Mouse (Mus musculus) intestine, postnatal 0 days (tissue): ENCODE data around the gene Dnm3. TPM values are rescaled to one million over a fixed set of nuclear protein-coding genes. Genes with fewer than 3 reads are reported as not detected.

Experiments used
- ATAC-seq: fragments of 200-750 bp; cut with Nextera tagmentation; 2 replicates; pipeline ENCODE4 v1.8.0; 2017; ENCODE audit warnings: mild to moderate bottlenecking, moderate TSS enrichment, moderate library complexity
- H3K27ac ChIP-seq: fragments of 300-500 bp; sonication (generic); 2 replicates; pipeline ENCODE4 v1.5.1; 2014; ENCODE audit warnings: mild to moderate bottlenecking, low read depth, low read length, moderate library complexity
- H3K27me3 ChIP-seq: fragments of 300-500 bp; sonication (generic); replicated peaks from 2 replicates; pipeline ENCODE4 v1.6.1; 2014; ENCODE audit warnings: low read length, mixed read lengths; ENCODE audit not compliant: control insufficient read depth, insufficient read depth
- H3K36me3 ChIP-seq: fragments of 300-500 bp; sonication (generic); 2 replicates; pipeline ENCODE4 v1.6.1; 2014; ENCODE audit warnings: mild to moderate bottlenecking, moderate library complexity; ENCODE audit not compliant: control insufficient read depth, insufficient read depth
- H3K4me1 ChIP-seq: fragments of 300-500 bp; sonication (generic); replicated peaks from 2 replicates; pipeline ENCODE4 v1.6.1; 2014; ENCODE audit warnings: antibody characterized with exemption, low read length, mixed read lengths; ENCODE audit not compliant: control insufficient read depth, insufficient read depth
- H3K4me2 ChIP-seq: fragments of 300-500 bp; sonication (generic); replicated peaks from 2 replicates; pipeline ENCODE4 v1.6.1; 2014; ENCODE audit warnings: low read depth, mild to moderate bottlenecking, moderate library complexity
- H3K4me3 ChIP-seq: fragments of 300-500 bp; sonication (generic); 2 replicates; pipeline ENCODE4 v1.5.1; 2014; ENCODE audit warnings: low read depth, low read length
- H3K9ac ChIP-seq: fragments of 300-500 bp; sonication (generic); 2 replicates; pipeline ENCODE4 v1.6.1; 2014; ENCODE audit warnings: mild to moderate bottlenecking, low read depth, low read length
- H3K9me3 ChIP-seq: fragments of 300-500 bp; sonication (generic); 2 replicates; pipeline ENCODE4 v1.6.1; 2016; ENCODE audit warnings: mixed run types; ENCODE audit not compliant: control insufficient read depth
- CTCF ChIP-seq: sonication (generic); IDR thresholded peaks from 2 replicates; pipeline ENCODE4 v1.5.1; 2016; ENCODE audit warnings: low read depth, mild to moderate bottlenecking, control low read depth, antibody characterized with exemption, moderate library complexity
- WGBS: fragments of 180-500 bp; shearing (Covaris S2); extraction: QIAGEN DNeasy Blood & Tissue Kit; methylation state at CpG from one replicate; pipeline ENCODE4 v1.1.7; 2014; 5-methylcytosine and 5-hydroxymethylcytosine counted together
- polyA plus RNA-seq: library from polyadenylated mRNA; unstranded; fragments of >200 nt; fragmentation: Nextera tagmentation; extraction: Ambion mirVana; gene quantifications from 2 replicates; pipeline ENCODE4 v1.2.1, GENCODE M21; 2015

Dnm3 gene
- polyA plus RNA-seq, 1 experiment from 2014 or later, result 5.6 TPM

GRCm38 (mm10) chr1:161999882-162000371, 477.9 kb downstream of the Dnm3 start:
- Histone ChIP-seq H3K36me3 (no peaks in the 10 kb centered on the region), H3K27me3 (no peaks in the 10 kb centered on the region), H3K4me3 (no peak overlapping the region), H3K9ac (no peak overlapping the region), H3K4me2 (peak overlapping the region; percentile 45; the same call in 1 of the 2 replicates), H3K27ac (no peak overlapping the region), H3K9me3 (no peaks in the 10 kb centered on the region), H3K4me1 (no peaks in the 10 kb centered on the region)
- peak; percentile 53; the same call in 1 of the 2 replicates for ATAC-seq
- whole genome bisulfite sequencing, result 8% methylated on average over 4 of the region's 4 CpGs
- TF ChIP-seq CTCF, result peak; percentile 86

- H3K27ac ChIP-seq, result no peak overlapping the region
- 42% methylated on average over 5 of the region's 5 CpGs for WGBS
- H3K4me2 ChIP-seq, result no peak overlapping the region; the same call in 1 of the 2 replicates
- H3K27me3 ChIP-seq, result no peaks in the 10 kb centered on the region
- H3K4me3 ChIP-seq, result no peak overlapping the region
- H3K9me3 ChIP-seq, result no peaks in the 10 kb centered on the region
- TF ChIP-seq CTCF, result no peak
- H3K9ac ChIP-seq, result no peak overlapping the region
- no peak for ATAC-seq
- H3K36me3 ChIP-seq, result no peaks in the 10 kb centered on the region
- no peaks in the 10 kb centered on the region for H3K4me1 ChIP-seq
Measured at GRCm38 (mm10) chr1:161999338-161999737, 478.5 kb downstream of the Dnm3 start.

GRCm38 (mm10) chr1:161998781-161999180, 479.1 kb downstream of the Dnm3 start:
- 45% methylated on average over 4 of the region's 4 CpGs for WGBS
- no peaks in the 10 kb centered on the region for H3K36me3 ChIP-seq
- ATAC-seq, result no peak

GRCm38 (mm10) chr1:161992389-161992788, 485.4 kb downstream of the Dnm3 start:
- no peak overlapping the region for H3K4me3 ChIP-seq
- H3K9me3 ChIP-seq, result no peaks in the 10 kb centered on the region
- no peaks in the 10 kb centered on the region for H3K36me3 ChIP-seq
- no peaks in the 10 kb centered on the region for H3K27me3 ChIP-seq
- ATAC-seq, result no peak
- no peak overlapping the region for H3K9ac ChIP-seq
- 89% methylated on average over 7 of the region's 7 CpGs for WGBS
- H3K4me1 ChIP-seq, result no peaks in the 10 kb centered on the region
- H3K27ac ChIP-seq, result no peak overlapping the region
- TF ChIP-seq CTCF, result no peak
- no peak overlapping the region for H3K4me2 ChIP-seq

More at GRCm38 (mm10) chr1:161998781-161999180, 479.1 kb downstream of the Dnm3 start:
- no peak for TF ChIP-seq CTCF
- Histone ChIP-seq H3K4me3 (no peak overlapping the region), H3K27me3 (no peaks in the 10 kb centered on the region), H3K4me2 (no peak overlapping the region), H3K27ac (no peak overlapping the region), H3K9ac (no peak overlapping the region), H3K4me1 (no peaks in the 10 kb centered on the region), H3K9me3 (no peaks in the 10 kb centered on the region)

GRCm38 (mm10) chr1:161991846-161992245, 486.0 kb downstream of the Dnm3 start:
- no peak overlapping the region for H3K27ac ChIP-seq
- no peak for TF ChIP-seq CTCF
- no peak overlapping the region for H3K9ac ChIP-seq
- no peak overlapping the region for H3K4me3 ChIP-seq
- H3K9me3 ChIP-seq, result no peaks in the 10 kb centered on the region
- no peaks in the 10 kb centered on the region for H3K27me3 ChIP-seq
- no peaks in the 10 kb centered on the region for H3K36me3 ChIP-seq
- H3K4me1 ChIP-seq, result no peaks in the 10 kb centered on the region
- ATAC-seq, result no peak
- 95% methylated on average over 11 of the region's 11 CpGs for WGBS
- H3K4me2 ChIP-seq, result no peak overlapping the region

GRCm38 (mm10) chr1:161990684-161991578, 486.9 kb downstream of the Dnm3 start:
- Histone ChIP-seq H3K27me3 (no peaks in the 10 kb centered on the region), H3K4me2 (no peak overlapping the region), H3K4me1 (no peaks in the 10 kb centered on the region), H3K4me3 (no peak overlapping the region), H3K36me3 (no peaks in the 10 kb centered on the region), H3K9me3 (no peaks in the 10 kb centered on the region), H3K27ac (no peak overlapping the region), H3K9ac (no peak overlapping the region)
- WGBS, result 63% methylated on average over 10 of the region's 10 CpGs
- ATAC-seq, result no peak
- no peak for TF ChIP-seq CTCF
